Mouse (Mus musculus) kidney, postnatal 0 days (tissue): ENCODE measurements at regions not wholly inside any gene's neighbourhood (a gene's known extent, or its start where the extent isn't known, plus 50 kb on each side); places are given as distances from the start of the nearest gene placed in this dataset.

Experiments
- ATAC-seq: fragments of 200-750 bp; cut with Nextera tagmentation; replicated peaks from 2 replicates; pipeline ENCODE4 v1.8.0; 2017; ENCODE audit warnings: low read depth, moderate number of reproducible peaks, moderate TSS enrichment, moderate library complexity; ENCODE audit not compliant: low FRiP score
- DNase-seq: peaks from one replicate; pipeline ENCODE4 v3.0.0-alpha.2; 2016; ENCODE audit warnings: low spot score
- H3K27ac ChIP-seq: fragments of 300-500 bp; sonication (generic); 2 replicates; pipeline ENCODE4 v1.5.1; 2014; ENCODE audit warnings: mild to moderate bottlenecking
- H3K27me3 ChIP-seq: fragments of 300-500 bp; sonication (generic); 2 replicates; pipeline ENCODE4 v1.6.1; 2014; ENCODE audit warnings: low read length, mixed read lengths; ENCODE audit not compliant: insufficient read depth
- H3K36me3 ChIP-seq: fragments of 300-500 bp; sonication (generic); 2 replicates; pipeline ENCODE4 v1.6.1; 2014; ENCODE audit warnings: low read length, mixed read lengths; ENCODE audit not compliant: insufficient read depth
- H3K4me1 ChIP-seq: fragments of 300-500 bp; sonication (generic); replicated peaks from 2 replicates; pipeline ENCODE4 v1.6.1; 2014; ENCODE audit warnings: antibody characterized with exemption, low read length, mixed read lengths; ENCODE audit not compliant: insufficient read depth
- H3K4me2 ChIP-seq: fragments of 300-500 bp; sonication (generic); 2 replicates; pipeline ENCODE4 v1.6.1; 2014; ENCODE audit warnings: mild to moderate bottlenecking, low read length, moderate library complexity, mixed read lengths
- H3K4me3 ChIP-seq: fragments of 300-500 bp; sonication (generic); replicated peaks from 2 replicates; pipeline ENCODE4 v1.5.1; 2014; ENCODE audit warnings: low read depth, low read length
- H3K9ac ChIP-seq: fragments of 300-500 bp; sonication (generic); 2 replicates; pipeline ENCODE4 v1.6.1; 2014; ENCODE audit warnings: low read depth, low read length
- H3K9me3 ChIP-seq: fragments of 300-500 bp; sonication (generic); replicated peaks from 2 replicates; pipeline ENCODE4 v1.6.1; 2016; ENCODE audit warnings: low read length, inconsistent platforms, mixed read lengths
- CTCF ChIP-seq: IDR thresholded peaks from 2 replicates; pipeline ENCODE4 v1.5.1; 2016; ENCODE audit warnings: antibody characterized with exemption, low read depth, mild to moderate bottlenecking, moderate library complexity
- WGBS: fragments of 180-500 bp; shearing (Covaris S2); extraction: QIAGEN DNeasy Blood & Tissue Kit; methylation state at CpG from one replicate; pipeline ENCODE4 v1.1.7; 2014; 5-methylcytosine and 5-hydroxymethylcytosine counted together

GRCm38 (mm10) chr13:48422438-48423329 is 90.6 kb downstream of the Zfp169 start:
- H3K27ac ChIP-seq, result no peak overlapping the region
- TF ChIP-seq CTCF, result no peak
- WGBS, result 79% methylated on average over 9 of the region's 9 CpGs
- no peaks in the 10 kb centered on the region for H3K9me3 ChIP-seq
- DNase-seq (no peak), ATAC-seq (no peak)
- H3K9ac ChIP-seq, result no peak overlapping the region
- H3K27me3 ChIP-seq, result no peaks in the 10 kb centered on the region
- H3K36me3 ChIP-seq, result no peaks in the 10 kb centered on the region
- no peak overlapping the region for H3K4me3 ChIP-seq
- H3K4me2 ChIP-seq, result no peak overlapping the region
- no peaks in the 10 kb centered on the region for H3K4me1 ChIP-seq

GRCm38 (mm10) chr13:48426816-48427215 is 86.4 kb downstream of the Zfp169 start:
- DNase-seq (no peak), ATAC-seq (no peak)
- no peaks in the 10 kb centered on the region for H3K9me3 ChIP-seq
- no peak overlapping the region for H3K4me3 ChIP-seq
- no peak overlapping the region for H3K4me2 ChIP-seq
- TF ChIP-seq CTCF, result no peak
- 56% methylated on average over 5 of the region's 5 CpGs for WGBS
- no peaks in the 10 kb centered on the region for H3K36me3 ChIP-seq
- no peaks in the 10 kb centered on the region for H3K4me1 ChIP-seq
- H3K27ac ChIP-seq, result no peak overlapping the region
- H3K9ac ChIP-seq, result no peak overlapping the region
- H3K27me3 ChIP-seq, result no peaks in the 10 kb centered on the region

GRCm38 (mm10) chr13:48436659-48437345 is 76.4 kb downstream of the Zfp169 start:
- H3K4me3 ChIP-seq, result no peak overlapping the region
- no peak overlapping the region for H3K4me2 ChIP-seq
- no peaks in the 10 kb centered on the region for H3K9me3 ChIP-seq
- WGBS, result 58% methylated on average over 14 of the region's 14 CpGs
- no peak overlapping the region for H3K27ac ChIP-seq
- H3K36me3 ChIP-seq, result no peaks in the 10 kb centered on the region
- no peak for TF ChIP-seq CTCF
- H3K27me3 ChIP-seq, result no peaks in the 10 kb centered on the region
- ATAC-seq (peak; percentile 37; the same call in 1 of the 2 replicates), DNase-seq (no peak)
- no peak overlapping the region for H3K9ac ChIP-seq
- no peaks in the 10 kb centered on the region for H3K4me1 ChIP-seq
